Mouse (Mus musculus): ENCODE measurements around the gene Eif4h.

Gene Eif4h

GRCm38 (mm10) chr5:134607121-134607520, 32.2 kb downstream of the Eif4h start:
- DNase-seq (ENCODE audit: low read depth), result no peak

DNA sequence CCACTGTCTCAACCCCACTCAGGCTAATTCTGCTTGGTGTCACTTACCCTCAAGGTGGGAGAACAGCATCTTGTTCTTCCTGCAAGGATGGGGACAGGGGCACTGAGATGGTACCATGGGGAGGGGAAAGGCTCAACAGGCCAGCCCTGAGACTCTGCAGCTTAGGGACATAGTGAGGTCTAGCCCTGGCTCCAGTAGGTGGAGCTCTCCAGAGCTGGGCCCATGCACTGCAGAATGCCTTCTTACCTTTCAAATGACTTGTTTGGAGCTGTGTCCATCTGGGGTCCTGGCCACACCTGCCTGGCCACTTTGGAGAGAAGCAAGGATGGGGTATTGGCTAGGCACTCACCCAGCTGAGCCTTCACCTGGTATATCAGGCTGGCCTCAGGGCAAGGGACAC, 33.0 kb downstream of the Eif4h start:
- DNase-seq (ENCODE audit: low read depth), result no peak

DNA sequence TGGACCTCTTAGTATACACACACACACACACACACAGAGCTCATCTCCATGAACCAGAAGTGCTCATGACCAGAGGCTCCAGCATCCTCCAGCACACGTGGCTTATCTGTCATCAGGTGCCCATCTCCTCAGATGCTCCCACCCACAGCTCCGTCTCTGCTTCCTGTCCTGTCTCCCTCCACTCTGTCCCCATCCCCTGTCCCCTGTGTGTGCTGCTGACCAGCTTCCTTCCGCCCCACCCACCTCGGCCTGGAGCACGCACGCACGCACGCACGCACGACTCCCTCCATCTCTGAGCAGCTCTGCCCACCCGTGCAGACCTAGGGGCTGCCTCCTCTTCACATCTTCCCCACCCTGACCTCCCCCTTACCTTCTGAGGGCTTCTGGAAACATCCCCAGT, 34.9 kb downstream of the Eif4h start:
- DNase-seq (ENCODE audit: low read depth), result no peak

DNA sequence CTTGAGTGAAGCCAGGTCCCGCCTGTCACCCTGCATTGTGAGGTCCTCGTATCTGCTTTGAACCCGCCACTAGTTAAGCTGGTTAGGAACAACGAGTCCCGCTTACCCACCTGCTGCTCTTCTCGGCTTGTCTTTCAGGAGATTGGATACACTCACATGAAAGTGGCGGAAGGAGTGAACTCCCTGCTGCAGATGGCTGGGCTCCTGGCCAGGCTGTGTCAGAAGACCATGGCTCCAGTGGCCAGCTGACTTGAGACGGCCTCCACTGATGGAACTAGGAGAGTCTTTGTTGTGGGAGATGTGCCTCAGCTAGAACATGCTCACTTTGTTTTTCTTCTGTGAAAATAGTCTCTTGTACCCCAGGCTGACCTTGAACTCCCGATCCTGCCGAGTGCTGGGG, 41.6 kb downstream of the Eif4h start:
- no peak for DNase-seq (ENCODE audit: low read depth)

DNA sequence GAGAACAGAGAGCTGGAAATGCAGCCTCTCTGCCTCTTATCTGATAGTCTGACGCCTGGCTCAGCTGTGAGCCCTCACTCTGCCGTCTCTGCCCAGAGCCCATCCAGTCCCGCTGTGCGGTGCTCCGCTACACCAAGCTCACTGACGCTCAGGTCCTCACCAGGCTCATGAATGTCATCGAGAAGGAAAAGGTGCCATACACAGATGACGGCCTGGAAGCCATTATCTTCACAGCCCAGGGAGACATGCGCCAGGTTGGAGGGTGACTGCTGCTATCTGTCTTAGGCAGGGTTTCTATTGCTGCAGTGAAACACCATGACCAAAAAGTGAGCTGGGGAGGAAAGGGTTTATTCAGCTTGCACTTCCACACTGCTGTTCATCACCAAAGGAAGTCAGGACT, 46.2 kb downstream of the Eif4h start:
- peak; percentile 75 for DNase-seq (ENCODE audit: low read depth)

DNA sequence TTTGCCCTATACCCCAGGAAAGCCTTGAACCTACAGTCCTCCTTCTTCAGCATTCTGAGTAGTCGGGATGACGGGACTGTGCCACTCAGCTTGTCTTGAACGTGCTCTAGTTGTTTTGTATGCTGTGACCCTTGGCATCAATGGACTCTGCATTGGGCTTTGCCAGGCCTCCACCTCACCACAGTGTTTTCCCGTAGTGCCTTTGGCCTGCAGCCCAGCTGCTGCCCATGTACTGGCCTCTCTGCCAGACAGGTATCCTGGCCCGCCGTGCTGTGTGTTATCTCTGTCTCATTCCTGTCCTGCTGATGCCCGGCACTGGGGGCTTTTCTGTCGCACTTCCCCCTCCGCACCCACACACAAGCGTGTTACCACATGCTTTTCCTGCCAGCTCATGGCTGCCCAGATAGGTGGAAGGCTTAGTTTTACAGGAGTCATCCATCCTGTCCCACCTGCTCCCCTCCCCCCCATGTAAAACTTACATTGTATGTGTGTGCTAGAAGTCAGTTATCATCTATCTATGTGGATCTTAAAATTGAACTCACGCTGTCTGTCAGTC, 47.2 kb downstream of the Eif4h start:
- no peak for DNase-seq (ENCODE audit: low read depth)

DNA sequence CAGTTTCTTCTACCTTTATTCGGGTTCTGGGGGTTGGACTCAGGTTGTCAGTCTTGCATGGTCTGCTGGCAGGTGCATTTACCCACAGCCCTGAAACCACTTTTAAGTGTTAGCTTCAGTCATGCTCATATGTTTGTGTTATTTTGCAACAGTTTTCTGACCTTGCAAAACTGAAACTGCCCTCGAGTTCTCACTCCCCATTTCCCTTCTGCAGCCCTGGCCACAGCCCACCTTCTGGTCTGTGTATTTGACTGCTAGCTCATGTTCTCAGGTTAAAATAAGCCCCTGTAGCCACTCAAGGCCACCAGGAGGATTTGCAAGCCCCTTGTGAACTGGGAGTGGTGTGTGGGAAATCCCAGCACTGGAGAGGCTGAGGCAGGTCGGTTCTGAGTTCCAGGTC, 49.4 kb downstream of the Eif4h start:
- no peak for DNase-seq (ENCODE audit: low read depth)

DNA sequence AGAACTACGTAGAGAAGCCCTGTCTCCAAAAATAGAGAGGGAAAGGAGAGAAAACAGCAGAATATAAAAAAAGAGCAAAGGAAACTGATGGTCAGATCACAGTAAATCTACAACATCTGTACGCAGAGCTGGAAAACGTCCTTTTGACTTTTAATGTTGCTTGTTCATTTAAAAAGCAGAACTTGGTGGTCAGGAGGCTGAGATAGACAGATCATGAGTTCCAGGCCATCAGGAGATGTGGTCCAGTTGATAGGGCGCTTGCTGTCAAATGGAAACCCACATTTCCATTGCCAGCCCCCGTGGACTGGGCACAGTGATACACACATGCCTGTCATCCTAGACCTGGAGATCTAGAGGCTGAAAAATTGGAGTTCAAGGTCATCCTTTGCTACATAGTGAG, 54.5 kb downstream of the Eif4h start:
- no peak for DNase-seq (ENCODE audit: low read depth)

DNA sequence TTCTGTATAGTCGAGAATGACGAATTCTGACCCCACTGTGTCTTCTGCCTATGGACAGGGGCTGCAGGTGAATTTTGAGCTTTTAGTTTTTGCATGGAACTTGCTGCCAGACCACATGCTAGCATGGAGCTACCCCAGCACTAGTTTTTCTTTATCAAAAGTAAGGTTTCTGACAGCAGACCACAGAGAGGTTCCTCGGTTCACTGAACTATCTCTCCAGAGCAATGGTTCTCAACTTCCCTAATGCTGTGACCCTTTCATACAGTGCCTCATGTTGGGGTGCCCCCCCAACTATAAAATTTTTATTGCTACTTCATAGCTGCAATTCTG, 55.4 kb downstream of the Eif4h start:
- no peak for DNase-seq (ENCODE audit: low read depth)

DNA sequence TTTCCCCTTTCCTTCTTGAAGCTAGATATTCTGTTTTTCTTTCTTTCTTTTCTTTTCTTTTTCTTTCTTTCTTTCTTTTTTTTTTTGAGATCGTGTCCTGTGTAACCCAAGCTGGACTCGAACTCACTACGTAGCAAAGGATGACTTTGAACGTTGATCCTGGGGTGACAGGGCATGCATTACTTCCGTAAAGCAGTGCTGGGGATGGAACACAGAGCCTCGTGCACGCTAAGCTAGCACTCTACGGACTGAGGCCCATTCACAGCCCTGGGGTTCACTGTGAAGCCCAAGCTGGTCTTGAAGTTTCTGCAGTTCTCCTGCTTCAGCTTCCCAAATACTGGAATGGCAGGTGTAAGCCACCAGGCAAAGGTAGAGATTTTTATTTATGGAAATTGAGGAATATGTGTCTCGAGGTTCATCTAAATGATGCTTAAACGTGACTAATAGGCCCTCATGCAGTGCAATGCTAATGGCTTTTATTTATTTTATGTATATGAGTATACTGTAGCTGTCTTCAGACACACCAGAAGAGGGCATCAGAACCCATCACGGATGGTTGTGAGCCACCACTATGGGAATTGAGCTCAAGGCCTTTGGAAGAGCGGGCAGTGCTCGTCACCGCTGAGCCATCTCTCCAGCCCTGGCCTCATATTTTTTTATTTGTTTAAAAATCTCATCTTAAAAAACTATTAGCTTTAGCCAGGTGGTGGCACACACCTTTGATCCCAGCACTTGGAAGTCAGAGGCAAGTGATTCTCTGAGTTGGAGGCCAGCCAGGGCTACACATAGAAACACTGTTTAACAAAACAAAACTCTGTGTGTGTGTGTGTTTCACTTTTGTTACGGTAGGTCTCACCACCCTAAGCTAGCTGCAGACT, 56.0 kb downstream of the Eif4h start:
- no peak for DNase-seq (ENCODE audit: low read depth)

DNA sequence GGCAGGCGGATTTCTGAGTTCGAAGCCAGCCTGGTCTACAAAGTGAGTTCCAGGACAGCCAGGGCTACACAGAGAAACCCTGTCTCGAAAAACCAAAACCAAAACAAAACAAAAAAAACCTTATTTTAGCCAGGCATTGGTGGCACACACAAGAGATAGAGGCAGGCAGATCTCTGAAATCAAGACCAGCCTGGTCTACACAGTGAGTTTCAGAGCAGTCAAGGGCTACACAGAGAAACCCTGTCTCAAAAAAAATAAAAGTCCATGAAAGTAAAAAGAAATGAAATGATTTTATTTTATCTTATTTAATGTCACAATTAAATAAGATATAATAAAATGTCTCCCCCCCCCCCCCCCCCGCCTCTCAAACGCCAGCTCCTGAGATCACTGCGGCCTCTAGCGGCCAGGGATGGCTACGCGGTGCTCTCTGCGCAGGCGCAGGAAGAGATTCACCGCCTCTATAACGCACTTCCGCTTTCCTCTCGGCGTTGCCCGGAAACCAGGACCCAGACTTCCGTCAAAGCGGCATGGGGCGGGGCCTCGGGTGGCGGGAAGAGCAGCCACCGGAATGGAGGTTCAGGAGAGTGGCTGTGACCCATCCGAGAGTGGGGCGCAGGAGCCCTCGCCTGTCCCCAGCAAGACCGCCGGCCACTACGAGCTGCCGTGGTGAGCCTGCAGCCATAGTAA, 56.9 kb downstream of the Eif4h start:
- peak; percentile 96 for DNase-seq (ENCODE audit: low read depth)

- DNase-seq (ENCODE audit: low read depth), result no peak
These were observed 58.1 kb downstream of the Eif4h start, which contains the start of gene Rfc2 for GRCm38 (mm10) chr5:134581146-134581545. Rfc2 (plus strand) TSS chr5:134581366.

GRCm38 (mm10) chr5:134579135-134579534, 60.2 kb downstream of the Eif4h start:
- DNase-seq (ENCODE audit: low read depth), result no peak

DNA sequence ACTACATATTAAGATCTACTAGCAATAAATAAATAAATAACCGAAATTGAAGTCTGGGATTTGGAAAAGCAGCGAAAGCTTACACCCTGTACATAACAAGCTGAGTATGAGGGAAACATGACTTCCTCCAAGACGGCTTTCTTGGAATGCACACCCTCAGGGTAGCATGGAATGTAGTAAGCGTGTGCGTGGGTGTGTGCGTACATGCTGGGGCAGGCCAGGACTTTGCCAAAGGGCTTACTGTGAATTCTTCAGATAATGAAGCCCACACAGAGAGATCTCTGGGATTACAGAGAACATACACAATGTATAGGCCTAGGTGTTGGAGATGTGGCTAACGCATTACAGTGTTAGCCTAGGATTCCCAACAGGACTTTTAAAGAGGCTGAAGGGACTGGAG, 61.8 kb downstream of the Eif4h start:
- DNase-seq (ENCODE audit: low read depth), result no peak

GRCm38 (mm10) chr5:134576517-134577220, 62.6 kb downstream of the Eif4h start:
- DNase-seq (ENCODE audit: low read depth), result no peak

- no peak for DNase-seq (ENCODE audit: low read depth)
These were observed 63.5 kb downstream of the Eif4h start for GRCm38 (mm10) chr5:134575833-134576232.

DNA sequence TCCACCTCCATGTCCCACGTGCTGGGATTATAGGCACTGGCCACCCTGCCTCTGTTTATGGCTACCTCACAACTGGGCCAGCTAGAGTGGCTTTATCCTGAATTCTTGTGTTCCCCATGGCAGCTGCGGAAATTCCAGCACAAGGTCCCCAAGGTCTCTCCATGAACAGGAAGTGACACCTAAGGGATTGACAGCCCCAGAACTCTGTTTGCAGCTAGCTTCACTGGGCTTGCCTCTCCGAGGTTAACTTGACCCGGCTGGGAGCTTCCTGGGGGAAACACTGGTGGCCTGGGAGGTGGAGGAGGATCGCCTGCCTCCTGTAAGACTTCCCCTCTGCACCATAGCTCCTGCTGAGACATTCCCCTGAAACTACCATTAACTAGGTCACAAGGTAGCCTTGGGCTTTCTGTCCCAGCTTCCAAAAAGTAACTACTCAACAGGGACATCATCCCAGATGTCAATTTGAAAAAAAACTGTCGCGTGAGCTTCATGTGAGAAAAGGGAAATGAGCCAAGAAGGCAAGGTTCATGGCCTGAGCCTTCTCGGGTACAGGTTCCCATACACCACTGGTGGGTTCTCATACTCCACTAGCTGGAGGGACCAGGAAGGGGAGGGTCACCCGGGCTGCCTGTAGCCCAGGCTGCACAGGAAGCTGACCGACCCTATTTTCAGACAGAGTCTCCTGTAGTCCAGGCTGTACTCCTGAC, 66.6 kb downstream of the Eif4h start:
- no peak for DNase-seq (ENCODE audit: low read depth)

GRCm38 (mm10) chr5:134571730-134572507, 67.4 kb downstream of the Eif4h start:
- peak; percentile 51 for DNase-seq (ENCODE audit: low read depth)

All from c-Kit-positive CD71-positive TER-119-negative erythroid progenitor cells, embryonic 14.5 days (primary cell).